Mouse (Mus musculus) kidney, adult 8-10 months (tissue): Measurements from ENCODE around the gene Magi1.

Source experiments
- DNase-seq, 2 experiments: peaks; one replicate each; pipeline ENCODE4 v3.0.0; 2022

The Magi1 gene

DNA sequence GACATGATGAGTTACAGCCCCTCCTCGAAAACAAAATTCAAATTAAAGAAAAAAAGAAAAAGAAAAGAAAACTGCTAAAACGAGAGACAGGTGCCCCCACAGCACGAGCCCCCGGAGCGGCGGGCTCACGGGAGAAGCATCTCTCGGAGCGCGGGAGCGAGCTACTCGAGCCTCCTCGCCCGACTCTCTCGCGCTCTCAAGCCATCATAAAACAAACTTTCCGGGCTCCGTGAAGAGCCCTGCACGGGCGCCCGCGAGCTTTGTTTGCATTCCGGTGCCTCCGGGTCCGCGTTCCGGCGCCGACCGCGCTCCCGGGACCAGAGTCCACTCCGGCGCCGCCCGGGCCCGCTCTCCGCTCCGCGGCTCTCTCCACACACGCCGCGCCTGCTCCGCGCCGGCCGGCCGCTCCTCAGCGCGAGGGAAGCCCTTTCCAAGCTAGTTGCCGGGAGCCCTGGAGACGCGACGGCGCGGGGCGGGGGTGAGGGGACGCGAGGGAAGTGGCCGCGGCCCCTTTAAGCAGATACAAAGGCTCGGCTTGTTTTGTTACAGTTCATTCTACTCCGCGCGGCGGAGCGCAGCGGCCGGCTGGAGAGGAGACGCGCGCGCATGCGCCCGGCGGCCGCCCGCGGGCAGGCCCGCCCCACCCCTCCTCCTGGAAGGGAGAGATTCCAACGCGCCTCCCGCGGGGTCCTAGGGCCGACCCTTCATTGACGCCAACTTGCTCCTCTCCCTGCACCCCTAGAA is at the start of gene Magi1:
Gene Magi1, minus strand, starts transcription at position 600 of the 744 bp plus-strand sequence.
- peak; percentile 94 to 95 for DNase-seq

GRCm38 (mm10) chr6:94327143-94327542 is 43.4 kb upstream of the Magi1 start:
- DNase-seq, result no peak

- DNase-seq, result peak; percentile 33 to 35
Observed at GRCm38 (mm10) chr6:94316886-94317285, 33.2 kb upstream of the Magi1 start.

DNA sequence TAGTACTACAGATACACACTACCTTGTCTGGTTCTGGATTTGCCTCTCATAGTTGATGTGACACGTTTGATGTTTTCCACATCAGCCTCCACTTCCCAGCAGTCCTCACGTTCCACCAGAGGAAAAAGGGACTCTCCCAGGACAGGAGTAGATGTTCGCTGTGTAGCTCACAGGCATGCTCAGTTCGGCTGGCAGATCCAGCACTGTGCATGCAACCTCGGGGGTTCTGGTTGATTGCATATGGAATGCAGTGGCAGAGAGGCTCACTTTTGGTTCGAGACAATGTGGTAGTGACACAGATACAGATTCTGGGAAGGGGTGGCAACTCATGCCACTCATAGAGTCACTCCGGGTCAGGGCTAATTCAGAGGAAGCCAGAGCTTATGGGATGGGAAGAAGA is 28.6 kb upstream of the Magi1 start:
- DNase-seq, result no peak

DNA sequence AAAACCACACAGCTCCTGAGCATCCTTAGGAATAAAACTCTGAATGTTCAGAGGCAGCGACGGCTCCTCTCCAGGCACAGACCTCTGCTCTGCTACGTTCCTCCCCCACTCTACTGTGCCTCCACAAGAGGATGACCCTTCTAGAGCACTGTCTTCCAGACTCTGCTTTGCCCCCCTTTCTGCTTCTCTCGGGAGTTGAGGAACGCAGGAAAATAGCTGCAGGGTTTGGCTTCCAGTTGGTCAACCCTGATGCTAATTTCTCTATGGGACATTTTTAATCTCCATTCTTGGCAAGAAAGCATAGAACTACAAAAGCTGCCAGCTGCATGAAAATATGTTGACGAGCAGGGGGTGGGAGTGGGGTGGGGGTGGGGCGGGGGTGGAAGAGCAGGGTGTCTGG is 24.8 kb upstream of the Magi1 start:
- DNase-seq, result no peak

DNA sequence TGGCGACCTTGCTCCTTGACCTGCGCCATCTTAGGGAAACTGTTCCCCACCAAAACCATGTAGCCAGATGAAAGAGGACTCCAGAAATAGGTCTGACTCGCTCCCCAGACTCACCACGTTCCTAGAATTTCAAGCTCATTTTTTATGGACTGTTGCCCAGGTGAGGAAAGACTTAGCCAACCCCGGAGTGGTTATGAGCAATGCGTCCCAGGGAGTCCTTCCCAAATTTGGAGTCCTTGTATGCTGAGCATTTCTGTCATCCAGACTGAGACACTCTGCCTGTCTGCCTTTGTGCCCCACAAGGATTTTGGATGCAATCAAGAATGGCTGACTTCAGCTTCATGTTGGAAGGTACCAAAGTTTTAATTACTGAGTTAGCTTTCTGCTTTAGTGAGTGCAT is 19.8 kb upstream of the Magi1 start:
- no peak for DNase-seq

GRCm38 (mm10) chr6:94301804-94302203 is 18.1 kb upstream of the Magi1 start:
- DNase-seq, result no peak

DNA sequence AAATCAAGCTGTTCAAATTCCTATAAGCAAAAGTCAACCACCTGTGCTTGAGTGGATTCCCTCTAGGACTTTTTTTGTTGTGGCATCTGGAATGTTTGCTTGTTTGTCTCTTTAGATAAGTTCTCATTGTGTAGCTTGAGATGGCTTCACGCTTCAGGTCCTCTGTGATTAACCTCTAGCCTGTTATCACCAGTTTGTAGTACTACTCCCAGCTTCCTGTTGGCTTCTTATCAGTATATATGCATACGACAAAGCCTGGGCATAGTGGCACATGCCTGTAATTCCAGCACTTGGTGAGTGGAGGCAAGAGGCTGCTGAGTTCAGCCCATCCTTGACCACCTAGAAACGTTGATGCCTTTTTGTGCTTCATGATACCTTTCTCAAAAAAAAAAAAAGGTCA is 16.8 kb upstream of the Magi1 start:
- no peak for DNase-seq

DNA sequence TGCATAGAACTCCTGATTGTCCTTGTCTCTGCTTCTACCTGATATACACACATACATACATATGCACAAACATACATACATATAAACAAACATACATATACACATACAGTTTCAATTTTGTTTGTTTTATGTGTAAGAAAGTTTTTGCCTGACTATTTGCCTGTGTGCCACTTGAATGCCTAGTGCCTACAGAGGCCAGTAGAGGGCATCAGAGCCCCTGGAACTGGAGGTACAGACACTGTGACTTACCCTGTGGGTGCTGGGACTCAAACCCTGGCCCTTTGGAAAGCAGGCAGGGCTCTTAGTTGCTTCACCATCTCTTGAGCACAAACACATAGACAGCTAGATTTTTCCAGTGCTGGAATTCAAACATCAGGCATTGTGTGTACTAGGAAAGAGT is 3.7 kb upstream of the Magi1 start:
- no peak for DNase-seq

- no peak for DNase-seq
Observed at GRCm38 (mm10) chr6:94286555-94286954, 2.8 kb upstream of the Magi1 start.

DNA sequence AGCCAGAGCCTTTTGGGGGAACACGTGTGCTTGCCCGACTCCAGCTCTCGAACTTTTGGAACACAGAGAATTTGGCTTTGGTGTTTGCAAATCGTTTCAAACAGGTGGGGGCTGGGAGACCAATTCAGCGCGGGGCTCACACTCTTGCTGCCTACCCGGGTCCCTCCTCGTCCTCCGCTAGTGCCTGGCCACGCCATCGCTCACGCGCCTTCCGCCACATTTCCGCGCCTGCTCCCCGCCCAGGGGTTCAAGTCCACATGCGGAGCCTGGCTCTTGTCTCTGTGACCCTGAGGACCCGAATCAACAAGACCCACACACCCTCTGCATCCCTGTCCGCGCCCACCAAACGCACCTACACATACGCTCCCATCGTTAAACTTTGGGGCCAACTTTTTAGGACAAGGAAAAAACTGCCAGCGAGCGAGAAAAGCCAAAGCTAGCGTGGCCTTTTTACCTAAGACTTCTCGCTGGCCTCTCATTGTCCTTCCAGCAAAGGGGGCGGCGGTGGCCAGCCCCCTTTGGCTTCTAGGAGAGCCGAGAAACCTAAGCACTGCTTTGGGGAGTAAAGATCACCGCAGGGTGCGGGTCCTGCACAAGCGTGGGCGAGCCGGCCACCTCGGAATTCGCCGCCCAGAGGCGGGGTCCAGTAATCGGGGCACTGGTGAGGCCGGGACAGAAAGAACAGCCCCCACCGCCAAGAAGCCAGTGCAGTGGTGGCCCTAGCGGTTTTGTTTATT is 540 bp upstream of the Magi1 start:
- peak; percentile 55 to 67 for DNase-seq

DNA sequence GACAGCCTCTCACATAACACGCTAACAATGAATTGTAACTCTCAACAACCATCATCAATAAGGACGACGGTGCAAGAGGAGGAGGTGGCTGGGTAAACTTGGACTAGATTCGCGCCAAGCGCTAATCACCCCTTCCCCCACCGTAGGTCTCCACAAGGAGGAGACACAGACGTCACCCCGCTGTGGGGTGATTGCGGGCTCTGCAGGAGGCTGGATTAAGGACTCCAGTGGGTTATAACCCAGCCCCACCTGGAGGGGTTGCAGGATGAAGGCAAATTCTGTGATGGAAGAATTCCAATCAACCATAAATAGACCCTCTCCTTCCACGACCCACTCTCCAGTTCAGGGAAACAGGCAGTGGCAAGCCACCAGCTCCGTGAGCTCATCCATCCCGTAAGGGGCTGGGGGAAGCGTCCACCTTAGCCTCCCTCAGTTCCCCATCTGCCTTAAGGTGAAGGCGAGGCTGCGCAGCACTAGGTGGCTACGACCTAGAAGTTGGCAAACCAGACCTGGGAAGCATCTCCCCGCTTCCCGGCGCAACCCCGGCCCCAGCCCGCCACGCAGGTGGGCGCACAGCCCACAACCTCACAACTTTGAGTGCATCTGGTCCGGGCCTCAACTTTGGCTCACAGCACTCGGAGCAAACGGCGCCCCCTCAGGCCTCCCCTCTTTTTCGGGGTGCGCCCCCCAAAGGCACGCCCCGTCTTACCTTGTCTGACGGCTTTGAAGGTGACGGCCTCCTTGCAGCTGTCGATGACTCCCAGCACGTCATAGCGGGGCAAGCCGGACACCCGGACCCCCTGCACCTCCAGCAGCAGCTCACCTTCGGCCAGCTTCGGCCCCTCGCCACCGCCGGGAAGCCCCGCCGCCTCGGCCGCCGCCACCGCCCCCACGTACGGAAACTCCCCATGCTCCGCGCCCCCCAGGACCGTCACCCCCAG is 1.1 kb downstream of the Magi1 start:
- peak; percentile 26 to 32 for DNase-seq

DNA sequence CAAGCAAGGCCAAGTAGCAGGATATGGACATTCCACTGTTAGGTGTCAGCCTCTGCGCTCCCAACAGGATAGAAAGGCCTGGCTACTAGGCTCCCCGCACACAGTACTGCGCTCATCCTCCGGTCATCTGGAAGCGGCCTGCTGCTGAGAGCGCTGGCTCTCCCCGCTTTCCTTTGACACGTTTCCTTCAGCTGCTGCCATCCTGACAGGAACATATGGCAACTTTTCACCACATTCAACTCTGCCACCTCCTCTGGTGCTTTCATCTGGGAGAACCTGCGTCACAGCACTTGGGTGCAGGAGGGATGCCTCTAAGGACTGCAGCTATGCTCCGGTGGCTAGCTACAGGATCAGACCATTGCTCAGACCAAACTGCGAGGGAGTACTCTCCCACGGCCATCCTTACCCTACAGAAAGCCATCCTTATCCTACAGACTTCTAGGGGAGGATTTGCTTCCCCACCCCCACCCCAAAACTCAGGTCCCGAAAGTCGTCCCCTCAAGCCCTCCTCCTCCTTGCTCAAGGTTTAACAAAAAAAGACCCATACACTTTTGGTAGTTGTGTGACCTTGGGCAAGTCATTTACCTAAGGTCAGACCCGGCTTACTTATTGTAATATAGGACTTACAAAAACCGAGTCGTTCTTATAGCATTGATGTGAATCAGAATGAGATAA is 2.0 kb downstream of the Magi1 start:
- peak in 1 of 2 experiments; percentile 8 for DNase-seq

GRCm38 (mm10) chr6:94273941-94274340 is 9.8 kb downstream of the Magi1 start:
- DNase-seq, result no peak

DNA sequence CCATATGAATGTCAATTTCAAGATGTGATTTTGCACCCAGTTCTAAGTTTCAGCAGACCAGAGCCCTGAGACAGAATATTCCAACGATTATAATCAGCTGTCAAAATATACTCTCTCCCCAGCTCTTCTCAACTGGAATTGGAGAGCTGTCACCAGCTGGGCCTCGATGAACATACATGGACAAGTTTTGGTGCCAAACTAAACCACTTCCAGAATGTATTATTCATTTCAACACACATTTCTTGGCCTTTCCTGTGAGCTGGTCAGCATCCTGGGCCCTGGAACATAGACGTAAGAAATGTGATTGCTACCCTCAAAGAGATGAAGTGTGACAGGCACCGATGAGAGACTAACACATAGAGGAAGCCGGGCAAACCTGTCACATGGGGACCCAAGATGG is 13.7 kb downstream of the Magi1 start:
- no peak for DNase-seq

GRCm38 (mm10) chr6:94269174-94269573 is 14.5 kb downstream of the Magi1 start:
- no peak for DNase-seq

- DNase-seq, result no peak
Observed at GRCm38 (mm10) chr6:94265244-94265935, 18.3 kb downstream of the Magi1 start.

GRCm38 (mm10) chr6:94264183-94264941 is 19.4 kb downstream of the Magi1 start:
- DNase-seq, result peak; percentile 13 to 39

- no peak for DNase-seq
Observed at GRCm38 (mm10) chr6:94260831-94261230, 22.9 kb downstream of the Magi1 start.

DNA sequence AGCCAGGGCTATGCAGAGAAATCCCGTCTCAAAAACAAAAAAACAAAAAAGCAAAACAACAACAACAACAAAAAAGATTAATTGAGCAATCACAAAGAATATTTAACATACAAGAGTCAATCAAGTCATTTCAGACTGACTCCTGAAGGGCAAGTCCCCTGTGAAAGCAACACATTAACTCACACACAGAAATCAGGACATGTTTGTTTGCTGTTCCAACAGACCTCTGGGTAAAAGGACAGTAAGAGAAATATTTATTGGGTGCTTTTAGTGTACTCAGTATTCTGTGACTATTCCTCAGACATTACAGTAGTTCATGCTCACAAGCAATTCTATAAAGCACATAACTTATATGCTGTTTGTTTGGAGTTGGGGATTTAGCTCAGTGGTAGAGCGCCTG is 23.7 kb downstream of the Magi1 start:
- no peak for DNase-seq

DNA sequence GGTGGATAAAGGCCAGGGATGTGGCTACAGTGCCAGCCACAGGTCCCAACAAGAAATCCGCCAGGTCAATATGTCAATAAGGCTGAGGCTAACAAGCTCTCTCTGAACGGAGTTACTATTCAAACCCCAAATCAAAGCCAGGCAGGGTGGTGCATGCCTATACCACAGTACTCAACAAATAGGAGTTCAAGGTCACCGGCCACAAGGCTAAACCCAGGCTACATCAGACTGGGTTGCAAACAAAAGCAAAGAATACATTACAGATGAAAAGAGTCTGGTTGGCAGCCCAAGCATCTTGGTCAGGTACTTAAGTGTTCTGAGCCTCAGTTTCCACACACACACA is 25.9 kb downstream of the Magi1 start:
- peak in 1 of 2 experiments; percentile 22 for DNase-seq
